Mouse (Mus musculus): ENCODE data around the gene Zcchc2. TPM values are rescaled to one million over a fixed set of nuclear protein-coding genes. Genes with fewer than 3 reads are reported as not detected.

Zcchc2 gene
- total RNA-seq (2012; rRNA removed) (7.8 TPM in 2 replicates), total RNA-seq (2014; rRNA removed) (6.7 and 6.8 TPM in 2 replicates), polyA plus RNA-seq (2012; ENCODE audit: insufficient read length, low read depth) (10.5 and 12.6 TPM in 2 replicates)

DNA sequence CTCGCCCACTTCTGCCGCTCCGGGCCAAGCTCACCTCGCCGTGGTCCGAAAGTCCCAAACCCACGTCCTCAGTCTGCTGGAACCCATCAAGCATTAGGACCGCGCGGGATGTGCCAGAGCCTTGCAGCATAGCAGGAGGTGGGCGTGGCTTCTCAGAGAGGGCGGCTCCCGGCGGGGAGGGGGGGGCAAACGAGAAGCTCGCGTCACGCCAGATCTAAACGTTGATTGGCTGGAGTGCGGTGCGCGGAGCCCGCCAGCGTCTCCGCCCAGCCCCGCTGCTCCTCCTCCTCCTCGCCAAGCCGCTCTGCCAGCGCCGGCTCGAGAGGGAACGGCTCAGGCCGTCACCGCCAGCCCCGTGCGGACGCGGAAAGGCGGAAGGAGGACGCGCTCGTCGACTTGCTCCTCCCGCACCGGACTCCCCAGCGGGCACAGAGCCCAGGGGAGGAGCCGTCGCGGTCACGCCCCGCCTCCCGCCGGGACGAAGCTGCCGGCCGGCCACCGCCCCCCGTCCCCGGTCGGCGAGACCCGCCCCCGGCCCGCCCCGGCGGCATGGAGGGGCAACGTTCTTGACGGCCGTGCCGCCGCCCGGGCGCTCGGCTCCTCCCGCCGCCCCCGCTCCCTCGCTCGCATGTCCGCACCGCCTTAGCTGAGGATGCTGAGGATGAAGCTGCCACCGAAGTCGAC, at the start of gene Zcchc2:
TSS of gene Zcchc2 (plus strand) at position 269 of the 684 bp plus-strand sequence.
- Histone ChIP-seq H3K9me3 (replicated peaks; ENCODE audit: low read length) (no peaks in the 10 kb centered on the region), H3K79me2 (replicated peaks; ENCODE audit: control insufficient read depth, extremely low read depth, insufficient read depth, poor library complexity, severe bottlenecking) (peaks cover 25% of the 10 kb centered on the region), H3K4me1 (ENCODE audit: control insufficient read depth in 1 of 2, insufficient read depth in 2 of 2) (peaks cover 5 to 35% of the 10 kb centered on the region in 2 experiments; a peak in 3 of 4 replicates), H3K9ac (ENCODE audit: insufficient read depth, low read depth) (peak within 1 kb of the TSS; percentile 80), H3K27me3 (replicated peaks) (no peaks in the 10 kb centered on the region), H3K4me2 (ENCODE audit: insufficient read depth, low read depth, poor library complexity, severe bottlenecking) (peak within 1 kb of the TSS; percentile 98), H3K4me3 (replicated peaks in 1 of 3; ENCODE audit: low read depth in 2 of 3, low read length in 2 of 3, poor library complexity in 1 of 3) (peak within 1 kb of the TSS; percentile 85 to 88 (median 87)), H3K27ac (ENCODE audit: insufficient read depth, low read depth) (peak within 1 kb of the TSS; percentile 74), H3K36me3 (replicated peaks in 1 of 2; ENCODE audit: control insufficient read depth in 1 of 2, insufficient read depth in 1 of 2, low read length in 1 of 2) (no peaks in the 10 kb centered on the region)
- in situ Hi-C loops (cut with MboI; ENCODE audit: low pct_ligation_motif_present, low pct_unique_long_range_greater_than_20kb, low sequenced_read_pairs), result no loop called here
- DNase-seq (ENCODE audit: extremely low read depth), result peak; percentile 96
- TF ChIP-seq RAD21 (IDR thresholded peaks at IDR 0.05; ENCODE audit: low read depth, low read length), result no peak
- no peak for TF ChIP-seq SMC3 (IDR thresholded peaks at IDR 0.05; ENCODE audit: low read depth, low read length)
- peak; percentile 61; the same call in 1 of the 2 replicates for TF ChIP-seq NRF1 (IDR thresholded peaks at IDR 0.05; ENCODE audit: low read depth, low read length)
- no peak for TF ChIP-seq MAFK (IDR thresholded peaks at IDR 0.05; ENCODE audit: insufficient replicate concordance, low read length)
- no peak for TF ChIP-seq USF2 (conservative IDR thresholded peaks at IDR 0.05; ENCODE audit: low read depth, low read length)
- 0 out of 2 replicates have a peak, but pooled peaks have one; percentile 37 for TF ChIP-seq KAT2A (IDR thresholded peaks at IDR 0.05; ENCODE audit: insufficient replicate concordance, low read length)
- no peak for TF ChIP-seq ZMIZ1 (IDR thresholded peaks at IDR 0.05; ENCODE audit: low read depth, low read length)
- TF ChIP-seq ZKSCAN1 (IDR thresholded peaks at IDR 0.05; ENCODE audit: borderline replicate concordance, low read depth, low read length), result no peak
- TF ChIP-seq E2F4 (IDR thresholded peaks at IDR 0.05; ENCODE audit: insufficient replicate concordance, low read depth, low read length), result no peak
- TF ChIP-seq ELF1 (IDR thresholded peaks at IDR 0.05; ENCODE audit: low read depth, low read length), result peak; percentile 87
- peak; percentile 69 for TF ChIP-seq MXI1 (IDR thresholded peaks at IDR 0.05; ENCODE audit: low read depth, low read length)
- peak; percentile 39; the same call in 1 of the 2 replicates for TF ChIP-seq IRF4 (IDR thresholded peaks at IDR 0.05; ENCODE audit: low read depth, low read length)
- TF ChIP-seq UBTF (IDR thresholded peaks at IDR 0.05; ENCODE audit: low read depth, low read length), result peak; percentile 89
- peak; percentile 40; the same call in 1 of the 2 replicates for TF ChIP-seq CHD2 (IDR thresholded peaks at IDR 0.05; ENCODE audit: low read length)
- TF ChIP-seq TCF12 (IDR thresholded peaks at IDR 0.05; ENCODE audit: low read depth, low read length), result peak; percentile 67; the same call in 1 of the 2 replicates
- TF ChIP-seq POLR2AphosphoS2 (IDR thresholded peaks at IDR 0.05; ENCODE audit: low read depth, low read length), result no peak
- 0 out of 2 replicates have a peak, but pooled peaks have one; percentile 55 for TF ChIP-seq MYC (IDR thresholded peaks at IDR 0.05; ENCODE audit: low read depth, low read length)
- no peak for TF ChIP-seq PAX5 (IDR thresholded peaks at IDR 0.05; ENCODE audit: low read length)
- no peak for TF ChIP-seq RCOR1 (conservative IDR thresholded peaks at IDR 0.05; ENCODE audit: low read depth, low read length)
- TF ChIP-seq BHLHE40 (IDR thresholded peaks at IDR 0.05; ENCODE audit: low read depth, low read length), result peak; percentile 4; the same call in 1 of the 2 replicates
- TF ChIP-seq ZC3H11A (IDR thresholded peaks at IDR 0.05; ENCODE audit: low read depth, low read length), result no peak
- 0 out of 2 replicates have a peak, but pooled peaks have one; percentile 17 for TF ChIP-seq TBP (conservative IDR thresholded peaks at IDR 0.05; ENCODE audit: low read depth, low read length)
- TF ChIP-seq CHD1 (IDR thresholded peaks at IDR 0.05; ENCODE audit: low read depth, low read length), result no peak
- TF ChIP-seq ETS1 (conservative IDR thresholded peaks at IDR 0.05; ENCODE audit: low read depth, low read length), result peak; percentile 31
- TF ChIP-seq NELFE (IDR thresholded peaks at IDR 0.05; ENCODE audit: low read depth, low read length), result peak; percentile 68; the same call in 1 of the 2 replicates
- TF ChIP-seq EP300 (IDR thresholded peaks at IDR 0.05; ENCODE audit: low read length), result no peak
- no peak for TF ChIP-seq CTCF (conservative IDR thresholded peaks at IDR 0.05 in 1 of 2, IDR thresholded peaks at IDR 0.05 in 1 of 2; ENCODE audit: low read depth in 2 of 2, low read length in 2 of 2)
- TF ChIP-seq USF1 (IDR thresholded peaks at IDR 0.05; ENCODE audit: low read depth, low read length), result no peak
- TF ChIP-seq JUND (conservative IDR thresholded peaks at IDR 0.05; ENCODE audit: low read depth, low read length), result no peak
- TF ChIP-seq GABPA (IDR thresholded peaks at IDR 0.05; ENCODE audit: insufficient replicate concordance, low read depth, low read length), result no peak
- peak; percentile 74; the same call in 1 of the 2 replicates for TF ChIP-seq SIN3A (IDR thresholded peaks at IDR 0.05; ENCODE audit: low read length)
- TF ChIP-seq MAZ (IDR thresholded peaks at IDR 0.05; ENCODE audit: low read depth, low read length), result peak; percentile 91
- TF ChIP-seq MEF2A (IDR thresholded peaks at IDR 0.05; ENCODE audit: borderline replicate concordance, low read depth, low read length), result no peak; the same call in 1 of the 2 replicates
- TF ChIP-seq ZNF384 (IDR thresholded peaks at IDR 0.05; ENCODE audit: low read depth, low read length), result no peak
- TF ChIP-seq POLR2A (IDR thresholded peaks at IDR 0.05; ENCODE audit: low read depth, low read length), result peak; percentile 71
- TF ChIP-seq JUN (IDR thresholded peaks at IDR 0.05; ENCODE audit: insufficient read depth, low read depth, low read length), result no peak
- peak; percentile 52; the same call in 1 of the 2 replicates for TF ChIP-seq HCFC1 (IDR thresholded peaks at IDR 0.05; ENCODE audit: low read depth, low read length)
- TF ChIP-seq MAX (IDR thresholded peaks at IDR 0.05; ENCODE audit: low read length), result peak; percentile 83
- dilution Hi-C loops (cut with MboI; ENCODE audit: extremely low pct_ligation_motif_present, extremely low pct_unique_long_range_greater_than_20kb, low sequenced_read_pairs), result no loop called here

All from CH12.LX (cell line).